Mouse (Mus musculus): ENCODE results near the gene Erbb3. TPM values are rescaled to one million over a fixed set of nuclear protein-coding genes. Genes with fewer than 3 reads are reported as not detected.

The Erbb3 gene
- total and polyA plus RNA-seq, 3 experiments = 0.15 to 2.0 (median 0.49) TPM

GRCm38 (mm10) chr10:128587120-128587519 lies 2.3 kb downstream of the Erbb3 start:
- DNase-seq (ENCODE audit: low spot score) = no peak
- Histone ChIP-seq H3K9me3 (replicated peaks) (no peaks in the 10 kb centered on the region), H3K36me3 (replicated peaks) (no peaks in the 10 kb centered on the region), H3K4me1 (ENCODE audit: insufficient read depth, low read depth, low read length) (peaks cover 43% of the 10 kb centered on the region), H3K4me3 (ENCODE audit: low read depth, low read length) (no peak overlapping the region), H3K27me3 (ENCODE audit: insufficient read depth, low read length) (peaks cover 94% of the 10 kb centered on the region)
- TF ChIP-seq CTCF (IDR thresholded peaks at IDR 0.05; ENCODE audit: low read depth, low read length) (no peak), GATA2 (IDR thresholded peaks at IDR 0.05; ENCODE audit: borderline replicate concordance, low read depth, low read length) (no peak), TAL1 (conservative IDR thresholded peaks at IDR 0.05; ENCODE audit: low read depth, low read length) (no peak), GATA1 (IDR thresholded peaks at IDR 0.05; ENCODE audit: borderline replicate concordance, low read length) (no peak), POLR2AphosphoS5 (IDR thresholded peaks at IDR 0.05; ENCODE audit: insufficient replicate concordance, low read depth, low read length) (no peak)
- ATAC-seq (ENCODE audit: extremely low read depth, insufficient number of reproducible peaks, low FRiP score, poor library complexity, severe bottlenecking) = no peak

GRCm38 (mm10) chr10:128586546-128586945 lies 2.9 kb downstream of the Erbb3 start:
- Histone ChIP-seq H3K4me3 (ENCODE audit: low read depth, low read length) (no peak overlapping the region), H3K27me3 (ENCODE audit: insufficient read depth, low read length) (peaks cover 93% of the 10 kb centered on the region), H3K9me3 (replicated peaks) (no peaks in the 10 kb centered on the region), H3K4me1 (ENCODE audit: insufficient read depth, low read depth, low read length) (peaks cover 42% of the 10 kb centered on the region), H3K36me3 (replicated peaks) (no peaks in the 10 kb centered on the region)
- no peak for TF ChIP-seq GATA1 (IDR thresholded peaks at IDR 0.05; ENCODE audit: borderline replicate concordance, low read length)
- TF ChIP-seq TAL1 (conservative IDR thresholded peaks at IDR 0.05; ENCODE audit: low read depth, low read length) = no peak
- no peak for TF ChIP-seq CTCF (IDR thresholded peaks at IDR 0.05; ENCODE audit: low read depth, low read length)
- TF ChIP-seq POLR2AphosphoS5 (IDR thresholded peaks at IDR 0.05; ENCODE audit: insufficient replicate concordance, low read depth, low read length) = no peak
- TF ChIP-seq GATA2 (IDR thresholded peaks at IDR 0.05; ENCODE audit: borderline replicate concordance, low read depth, low read length) = no peak
- no peak for DNase-seq (ENCODE audit: low spot score)
- no peak for ATAC-seq (ENCODE audit: extremely low read depth, insufficient number of reproducible peaks, low FRiP score, poor library complexity, severe bottlenecking)

GRCm38 (mm10) chr10:128584386-128584785 lies 5.1 kb downstream of the Erbb3 start:
- Histone ChIP-seq H3K4me1 (ENCODE audit: insufficient read depth, low read depth, low read length) (peaks cover 29% of the 10 kb centered on the region), H3K36me3 (replicated peaks) (no peaks in the 10 kb centered on the region), H3K4me3 (ENCODE audit: low read depth, low read length) (no peak overlapping the region), H3K9me3 (replicated peaks) (no peaks in the 10 kb centered on the region), H3K27me3 (ENCODE audit: insufficient read depth, low read length) (peaks cover 88% of the 10 kb centered on the region)
- TF ChIP-seq GATA1 (IDR thresholded peaks at IDR 0.05; ENCODE audit: borderline replicate concordance, low read length) (no peak), GATA2 (IDR thresholded peaks at IDR 0.05; ENCODE audit: borderline replicate concordance, low read depth, low read length) (no peak), TAL1 (conservative IDR thresholded peaks at IDR 0.05; ENCODE audit: low read depth, low read length) (no peak), POLR2AphosphoS5 (IDR thresholded peaks at IDR 0.05; ENCODE audit: insufficient replicate concordance, low read depth, low read length) (no peak), CTCF (IDR thresholded peaks at IDR 0.05; ENCODE audit: low read depth, low read length) (no peak)
- ATAC-seq (ENCODE audit: extremely low read depth, insufficient number of reproducible peaks, low FRiP score, poor library complexity, severe bottlenecking) (no peak), DNase-seq (ENCODE audit: low spot score) (no peak)

GRCm38 (mm10) chr10:128583644-128584043 lies 5.8 kb downstream of the Erbb3 start:
- no peaks in the 10 kb centered on the region for H3K36me3 ChIP-seq (replicated peaks)
- no peak overlapping the region for H3K4me3 ChIP-seq (ENCODE audit: low read depth, low read length)
- TF ChIP-seq POLR2AphosphoS5 (IDR thresholded peaks at IDR 0.05; ENCODE audit: insufficient replicate concordance, low read depth, low read length) = no peak
- no peak for TF ChIP-seq CTCF (IDR thresholded peaks at IDR 0.05; ENCODE audit: low read depth, low read length)
- no peak for TF ChIP-seq GATA1 (IDR thresholded peaks at IDR 0.05; ENCODE audit: borderline replicate concordance, low read length)
- no peak for TF ChIP-seq GATA2 (IDR thresholded peaks at IDR 0.05; ENCODE audit: borderline replicate concordance, low read depth, low read length)
- no peak for TF ChIP-seq TAL1 (conservative IDR thresholded peaks at IDR 0.05; ENCODE audit: low read depth, low read length)
- H3K9me3 ChIP-seq (replicated peaks) = no peaks in the 10 kb centered on the region
- ATAC-seq (ENCODE audit: extremely low read depth, insufficient number of reproducible peaks, low FRiP score, poor library complexity, severe bottlenecking) (no peak), DNase-seq (ENCODE audit: low spot score) (no peak)
- peaks cover 22% of the 10 kb centered on the region for H3K4me1 ChIP-seq (ENCODE audit: insufficient read depth, low read depth, low read length)
- peaks cover 87% of the 10 kb centered on the region for H3K27me3 ChIP-seq (ENCODE audit: insufficient read depth, low read length)

- H3K4me3 ChIP-seq (ENCODE audit: low read depth, low read length) = no peak overlapping the region
- H3K4me1 ChIP-seq (ENCODE audit: insufficient read depth, low read depth, low read length) = peaks cover 10% of the 10 kb centered on the region
- no peaks in the 10 kb centered on the region for H3K36me3 ChIP-seq (replicated peaks)
- no peak for ATAC-seq (ENCODE audit: extremely low read depth, insufficient number of reproducible peaks, low FRiP score, poor library complexity, severe bottlenecking)
- no peaks in the 10 kb centered on the region for H3K9me3 ChIP-seq (replicated peaks)
- DNase-seq (ENCODE audit: low spot score) = no peak
- peaks cover 70% of the 10 kb centered on the region for H3K27me3 ChIP-seq (ENCODE audit: insufficient read depth, low read length)
- no peak for TF ChIP-seq GATA2 (IDR thresholded peaks at IDR 0.05; ENCODE audit: borderline replicate concordance, low read depth, low read length)
- no peak for TF ChIP-seq CTCF (IDR thresholded peaks at IDR 0.05; ENCODE audit: low read depth, low read length)
- TF ChIP-seq POLR2AphosphoS5 (IDR thresholded peaks at IDR 0.05; ENCODE audit: insufficient replicate concordance, low read depth, low read length) = no peak
- TF ChIP-seq TAL1 (conservative IDR thresholded peaks at IDR 0.05; ENCODE audit: low read depth, low read length) = no peak
- no peak for TF ChIP-seq GATA1 (IDR thresholded peaks at IDR 0.05; ENCODE audit: borderline replicate concordance, low read length)
These were observed 9.7 kb downstream of the Erbb3 start for GRCm38 (mm10) chr10:128579731-128580130.

- Histone ChIP-seq H3K4me1 (ENCODE audit: insufficient read depth, low read depth, low read length) (peaks cover 10% of the 10 kb centered on the region), H3K9me3 (replicated peaks) (no peaks in the 10 kb centered on the region), H3K36me3 (replicated peaks) (no peaks in the 10 kb centered on the region), H3K4me3 (ENCODE audit: low read depth, low read length) (no peak overlapping the region), H3K27me3 (ENCODE audit: insufficient read depth, low read length) (peaks cover 68% of the 10 kb centered on the region)
- no peak for DNase-seq (ENCODE audit: low spot score)
- no peak for ATAC-seq (ENCODE audit: extremely low read depth, insufficient number of reproducible peaks, low FRiP score, poor library complexity, severe bottlenecking)
- no peak for TF ChIP-seq GATA1 (IDR thresholded peaks at IDR 0.05; ENCODE audit: borderline replicate concordance, low read length)
- TF ChIP-seq TAL1 (conservative IDR thresholded peaks at IDR 0.05; ENCODE audit: low read depth, low read length) = no peak
- no peak for TF ChIP-seq CTCF (IDR thresholded peaks at IDR 0.05; ENCODE audit: low read depth, low read length)
- TF ChIP-seq POLR2AphosphoS5 (IDR thresholded peaks at IDR 0.05; ENCODE audit: insufficient replicate concordance, low read depth, low read length) = no peak
- TF ChIP-seq GATA2 (IDR thresholded peaks at IDR 0.05; ENCODE audit: borderline replicate concordance, low read depth, low read length) = no peak
These were observed 10.2 kb downstream of the Erbb3 start for GRCm38 (mm10) chr10:128579298-128579697.
